Mouse (Mus musculus) forebrain, postnatal 0 days (tissue): ENCODE measurements around the gene BC017158. TPM values are rescaled to one million over a fixed set of nuclear protein-coding genes. Genes with fewer than 3 reads are reported as not detected.

Experiments used
- ATAC-seq: fragments of 200-750 bp; cut with Nextera tagmentation; 2 replicates; pipeline ENCODE4 v1.8.0; 2017; ENCODE audit warnings: mild to moderate bottlenecking, moderate library complexity
- DNase-seq: peaks from one replicate; pipeline ENCODE4 v3.0.0-alpha.2; 2015
- H3K27ac ChIP-seq: fragments of 300-500 bp; sonication (generic); 2 replicates; pipeline ENCODE4 v1.5.1; 2014; ENCODE audit warnings: low read depth, mild to moderate bottlenecking, antibody characterized with exemption, low read length, moderate library complexity, mixed read lengths
- H3K27me3 ChIP-seq: fragments of 300-500 bp; sonication (generic); 2 replicates; pipeline ENCODE4 v1.6.1; 2014; ENCODE audit warnings: mild to moderate bottlenecking, low read length, mixed read lengths; ENCODE audit not compliant: insufficient read depth
- H3K36me3 ChIP-seq: fragments of 300-500 bp; sonication (generic); 2 replicates; pipeline ENCODE4 v1.6.1; 2014; ENCODE audit warnings: mild to moderate bottlenecking, moderate library complexity; ENCODE audit not compliant: insufficient read depth
- H3K4me1 ChIP-seq: fragments of 300-500 bp; sonication (generic); 2 replicates; pipeline ENCODE4 v1.6.1; 2014; ENCODE audit warnings: antibody characterized with exemption; ENCODE audit not compliant: insufficient read depth
- H3K4me2 ChIP-seq: fragments of 300-500 bp; sonication (generic); 2 replicates; pipeline ENCODE4 v1.6.1; 2014; ENCODE audit warnings: low read depth, mild to moderate bottlenecking, moderate library complexity
- H3K4me3 ChIP-seq: fragments of 300-500 bp; sonication (generic); 2 replicates; pipeline ENCODE4 v1.5.1; 2014; ENCODE audit warnings: low read depth, low read length, mixed read lengths
- H3K9ac ChIP-seq: fragments of 300-500 bp; sonication (generic); 2 replicates; pipeline ENCODE4 v1.6.1; 2014; ENCODE audit warnings: mild to moderate bottlenecking
- H3K9me3 ChIP-seq: fragments of 300-500 bp; sonication (generic); 2 replicates; pipeline ENCODE4 v1.6.1; 2016; ENCODE audit warnings: low read length
- CTCF ChIP-seq: sonication (generic); IDR thresholded peaks from 2 replicates; pipeline ENCODE4 v1.5.1; 2016; ENCODE audit warnings: antibody characterized with exemption, control low read depth, low read depth
- WGBS: fragments of 180-500 bp; shearing (Covaris S2); extraction: QIAGEN DNeasy Blood & Tissue Kit; methylation state at CpG from one replicate; pipeline ENCODE4 v1.1.7; 2014; 5-methylcytosine and 5-hydroxymethylcytosine counted together
- polyA plus RNA-seq: library from polyadenylated mRNA; unstranded; fragments of >200 nt; fragmentation: Nextera tagmentation; extraction: Ambion mirVana; gene quantifications from 2 replicates; pipeline ENCODE4 v1.2.1, GENCODE M21; 2015
- total RNA-seq: library from RNA; depleted of rRNA; stranded (reverse); fragments of >200 nt; gene quantifications from 2 replicates; pipeline ENCODE4 v1.2.3, GENCODE M21; 2014

The BC017158 gene
- total and polyA plus RNA-seq, 2 experiments from 2014 or later, result 14.4 to 18.5 TPM

DNA sequence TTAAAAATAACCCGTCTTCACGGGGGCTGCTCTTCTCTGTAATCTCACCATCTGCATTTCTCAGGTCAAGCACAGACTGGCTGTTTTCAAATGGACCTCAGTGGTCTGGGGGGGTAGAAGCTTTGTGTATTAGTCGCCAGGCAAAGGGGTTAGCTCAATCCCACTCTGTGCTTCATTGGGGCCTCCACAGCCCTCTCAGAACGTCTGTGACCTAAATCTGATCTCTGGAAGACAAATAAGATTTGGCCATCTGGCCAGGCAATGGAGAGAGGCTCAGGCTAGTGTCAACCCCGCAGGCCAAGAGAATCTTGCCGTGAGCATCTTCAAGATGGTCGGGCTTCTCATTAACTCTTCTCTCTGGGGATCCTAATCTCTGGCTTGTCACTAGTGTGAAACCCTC, 16.5 kb upstream of the BC017158 start:
- no peak for TF ChIP-seq CTCF
- Histone ChIP-seq H3K27me3 (no peaks in the 10 kb centered on the region), H3K9me3 (no peaks in the 10 kb centered on the region), H3K27ac (no peak overlapping the region), H3K4me1 (peaks cover 12% of the 10 kb centered on the region; the same call in 1 of the 2 replicates), H3K4me2 (no peak overlapping the region), H3K4me3 (no peak overlapping the region), H3K36me3 (no peaks in the 10 kb centered on the region), H3K9ac (no peak overlapping the region)
- WGBS, result 84% methylated on average over 7 of the region's 7 CpGs
- ATAC-seq (no peak), DNase-seq (no peak)

DNA sequence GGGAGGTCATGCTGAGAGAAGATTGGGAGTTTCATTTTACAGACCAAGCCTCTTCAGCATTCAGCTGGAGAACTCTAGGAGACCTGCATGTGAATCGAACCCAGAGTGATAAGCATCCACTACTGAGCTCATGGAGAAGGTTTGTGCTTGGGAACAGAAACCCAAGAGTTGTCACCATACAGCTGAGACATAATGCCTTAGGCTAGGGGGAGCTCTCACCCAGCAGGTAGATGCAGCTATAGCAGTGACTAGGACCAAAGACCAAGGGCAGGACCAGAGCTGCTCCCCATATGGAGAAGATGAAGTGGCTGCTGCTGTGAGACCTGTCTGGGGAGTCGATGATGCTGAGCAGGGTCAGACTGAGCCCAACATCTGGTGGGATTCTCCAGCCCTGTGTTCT, 15.6 kb upstream of the BC017158 start:
- H3K4me3 ChIP-seq, result no peak overlapping the region
- H3K4me2 ChIP-seq, result no peak overlapping the region
- DNase-seq (no peak), ATAC-seq (no peak)
- H3K27ac ChIP-seq, result no peak overlapping the region
- peaks cover 12% of the 10 kb centered on the region; the same call in 1 of the 2 replicates for H3K4me1 ChIP-seq
- no peak for TF ChIP-seq CTCF
- H3K27me3 ChIP-seq, result no peaks in the 10 kb centered on the region
- WGBS, result 91% methylated on average over 2 of the region's 2 CpGs
- no peak overlapping the region for H3K9ac ChIP-seq
- H3K9me3 ChIP-seq, result no peaks in the 10 kb centered on the region
- H3K36me3 ChIP-seq, result no peaks in the 10 kb centered on the region

DNA sequence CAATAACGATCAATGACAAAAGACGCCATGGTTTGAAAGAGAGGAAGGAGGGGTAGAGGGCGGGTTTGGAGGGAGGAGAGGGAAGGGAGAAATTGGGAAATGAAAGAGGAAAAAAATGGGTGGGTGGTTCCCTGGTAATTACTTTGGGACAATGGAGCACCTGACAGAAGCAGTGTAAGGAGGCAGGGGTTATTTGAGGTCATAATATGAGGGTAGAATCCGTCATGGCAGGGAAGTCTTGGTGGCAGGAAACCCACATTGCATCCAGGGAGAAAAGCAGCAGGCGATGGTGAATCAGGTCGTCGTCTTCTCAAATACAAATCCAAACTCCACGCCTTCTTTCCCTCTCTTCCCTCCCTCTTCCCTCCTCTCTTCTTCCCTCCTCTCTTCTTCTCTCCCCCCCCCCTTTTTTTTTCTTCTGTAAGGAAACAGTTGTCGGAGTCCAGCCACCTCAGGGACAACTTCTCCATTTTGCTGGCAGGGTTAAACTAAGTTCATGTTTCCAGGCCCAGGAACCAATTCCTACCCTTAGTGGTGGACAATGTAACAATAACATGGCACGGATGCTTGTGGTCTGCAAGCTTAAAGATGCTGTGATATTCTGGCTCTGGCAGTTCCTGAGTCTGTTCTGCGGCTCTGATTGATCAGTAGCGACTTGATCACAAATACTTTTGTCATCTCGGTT, 14.5 kb upstream of the BC017158 start:
- 71% methylated on average over 13 of the region's 13 CpGs for WGBS
- peak; percentile 12 for DNase-seq
- ATAC-seq, result peak; percentile 61; the same call in 1 of the 2 replicates

GRCm38 (mm10) chr7:128311811-128312210, 13.8 kb upstream of the BC017158 start:
- Histone ChIP-seq H3K27me3 (no peaks in the 10 kb centered on the region), H3K4me1 (peaks cover 12% of the 10 kb centered on the region; the same call in 1 of the 2 replicates), H3K4me2 (no peak overlapping the region), H3K9me3 (no peaks in the 10 kb centered on the region), H3K27ac (no peak overlapping the region), H3K9ac (no peak overlapping the region), H3K4me3 (no peak overlapping the region), H3K36me3 (no peaks in the 10 kb centered on the region)
- DNase-seq (no peak), ATAC-seq (peak; percentile 26; the same call in 1 of the 2 replicates)
- 77% methylated on average over 8 of the region's 8 CpGs for WGBS
- TF ChIP-seq CTCF, result no peak

More for the DNA sequence above, 14.5 kb upstream of the BC017158 start:
- no peak overlapping the region for H3K27ac ChIP-seq
- no peak overlapping the region for H3K4me3 ChIP-seq
- no peak overlapping the region for H3K9ac ChIP-seq
- no peak for TF ChIP-seq CTCF
- H3K36me3 ChIP-seq, result no peaks in the 10 kb centered on the region
- peaks cover 12% of the 10 kb centered on the region; the same call in 1 of the 2 replicates for H3K4me1 ChIP-seq
- no peak overlapping the region for H3K4me2 ChIP-seq
- no peaks in the 10 kb centered on the region for H3K27me3 ChIP-seq
- no peaks in the 10 kb centered on the region for H3K9me3 ChIP-seq

DNA sequence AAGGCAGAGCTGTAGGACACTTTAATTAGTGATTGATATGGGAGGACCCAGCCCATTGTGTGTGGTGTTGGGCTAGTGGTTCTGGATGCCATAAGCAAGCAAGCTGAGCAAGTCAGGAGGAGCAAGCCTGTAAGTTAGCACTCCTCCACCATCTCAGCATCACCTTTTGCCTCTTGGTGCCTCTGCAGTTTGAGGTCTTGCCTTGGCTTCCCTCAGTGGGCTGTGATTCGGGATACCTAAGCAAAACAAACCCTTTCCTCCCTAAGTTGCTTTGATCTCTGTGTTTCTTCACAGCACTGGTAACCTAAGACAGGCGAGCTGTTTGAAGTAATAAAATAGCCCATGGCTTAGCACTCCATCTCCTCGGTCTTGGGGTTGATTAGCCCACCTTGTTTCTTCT, 13.3 kb upstream of the BC017158 start:
- ATAC-seq (no peak), DNase-seq (no peak)
- Histone ChIP-seq H3K27ac (no peak overlapping the region), H3K4me3 (no peak overlapping the region), H3K4me2 (no peak overlapping the region), H3K36me3 (no peaks in the 10 kb centered on the region), H3K9me3 (no peaks in the 10 kb centered on the region), H3K27me3 (no peaks in the 10 kb centered on the region), H3K4me1 (peaks cover 12% of the 10 kb centered on the region; the same call in 1 of the 2 replicates), H3K9ac (no peak overlapping the region)
- no peak for TF ChIP-seq CTCF
- WGBS, result 77% methylated on average over 3 of the region's 3 CpGs

DNA sequence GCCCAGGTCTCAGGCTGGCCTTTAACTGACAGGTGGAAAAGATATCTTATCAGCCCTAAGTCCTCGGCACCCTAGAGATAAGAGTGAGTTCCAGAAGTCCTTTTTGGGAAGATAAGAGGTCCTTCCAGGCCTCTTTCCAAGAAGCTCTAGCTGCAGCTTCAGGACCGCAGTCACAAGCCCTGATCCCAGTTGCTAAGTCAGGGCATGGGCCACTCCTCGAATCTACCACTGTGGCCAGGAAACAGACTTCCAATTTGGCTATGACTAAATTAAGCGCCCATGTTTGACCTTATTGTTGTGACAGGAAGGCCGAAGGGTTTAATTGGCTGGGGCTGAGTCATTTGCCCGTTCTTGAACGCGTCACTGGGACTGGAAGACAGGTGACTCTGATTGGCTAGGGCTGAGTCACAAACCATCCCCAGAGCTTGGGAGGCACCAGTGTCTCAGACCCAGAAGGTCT, 12.3 kb upstream of the BC017158 start:
- no peak for ATAC-seq
- no peak for TF ChIP-seq CTCF
- no peak overlapping the region for H3K27ac ChIP-seq

GRCm38 (mm10) chr7:128309776-128310175, 11.8 kb upstream of the BC017158 start:
- Histone ChIP-seq H3K36me3 (no peaks in the 10 kb centered on the region), H3K4me1 (peaks cover 12% of the 10 kb centered on the region; the same call in 1 of the 2 replicates), H3K27me3 (no peaks in the 10 kb centered on the region), H3K9me3 (no peaks in the 10 kb centered on the region), H3K27ac (no peak overlapping the region), H3K9ac (no peak overlapping the region), H3K4me2 (no peak overlapping the region), H3K4me3 (no peak overlapping the region)
- DNase-seq (peak; percentile 45), ATAC-seq (no peak; the same call in 1 of the 2 replicates)
- TF ChIP-seq CTCF, result no peak
- WGBS, result 46% methylated on average over 1 of the region's 1 CpGs

More for the DNA sequence above, 12.3 kb upstream of the BC017158 start:
- H3K4me2 ChIP-seq, result no peak overlapping the region
- H3K4me3 ChIP-seq, result no peak overlapping the region
- no peak overlapping the region for H3K9ac ChIP-seq
- peaks cover 12% of the 10 kb centered on the region; the same call in 1 of the 2 replicates for H3K4me1 ChIP-seq
- H3K9me3 ChIP-seq, result no peaks in the 10 kb centered on the region
- H3K27me3 ChIP-seq, result no peaks in the 10 kb centered on the region
- no peaks in the 10 kb centered on the region for H3K36me3 ChIP-seq
- DNase-seq, result no peak
- 53% methylated on average over 8 of the region's 8 CpGs for WGBS
